Mouse (Mus musculus): ENCODE data around the gene Pex26. TPM values are rescaled to one million over a fixed set of nuclear protein-coding genes. Genes with fewer than 3 reads are reported as not detected.

The Pex26 gene
- polyA plus RNA-seq, 1 experiment from 2014 or later, result 6.6 TPM

DNA sequence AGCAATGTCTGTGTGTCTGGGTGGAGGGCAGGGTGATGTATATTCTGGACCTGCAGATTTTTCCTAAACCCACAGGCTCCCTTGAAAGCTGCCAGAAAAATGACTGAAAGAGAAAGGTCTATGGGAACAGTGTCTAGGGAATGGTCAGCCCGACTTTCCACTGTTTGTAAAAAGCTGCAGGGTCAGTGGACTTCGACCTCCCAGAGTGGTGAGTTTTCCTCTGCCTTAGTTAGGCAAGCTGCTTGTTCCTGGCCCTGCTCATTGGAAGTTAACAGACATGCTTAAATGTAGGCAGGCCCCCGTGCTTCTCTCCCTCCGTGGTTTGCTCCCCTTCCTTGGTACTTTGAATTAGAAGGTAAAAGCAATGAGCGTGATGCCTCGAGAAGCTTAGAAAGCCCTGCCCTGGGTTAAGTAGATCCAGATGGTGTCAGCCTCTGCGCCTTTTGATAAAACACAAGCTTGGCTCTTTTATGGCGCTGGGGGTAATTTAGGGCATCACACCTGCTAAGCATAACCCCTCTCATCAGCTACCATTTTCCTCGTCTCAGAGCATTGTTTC lies 14.4 kb downstream of the Pex26 start:
- Histone ChIP-seq H3K9me3 (no peaks in the 10 kb centered on the region), H3K4me1 (peaks cover 18% of the 10 kb centered on the region), H3K36me3 (peaks cover 4% of the 10 kb centered on the region; the same call in 1 of the 2 replicates), H3K27me3 (ENCODE audit: insufficient read depth, poor library complexity, severe bottlenecking) (peaks cover 7% of the 10 kb centered on the region; the same call in 1 of the 2 replicates), H3K4me3 (no peak overlapping the region), H3K27ac (no peak overlapping the region)
- 52% methylated on average over 9 of the region's 9 CpGs for WGBS
- DNase-seq (ENCODE audit: low spot score), result no peak

DNA sequence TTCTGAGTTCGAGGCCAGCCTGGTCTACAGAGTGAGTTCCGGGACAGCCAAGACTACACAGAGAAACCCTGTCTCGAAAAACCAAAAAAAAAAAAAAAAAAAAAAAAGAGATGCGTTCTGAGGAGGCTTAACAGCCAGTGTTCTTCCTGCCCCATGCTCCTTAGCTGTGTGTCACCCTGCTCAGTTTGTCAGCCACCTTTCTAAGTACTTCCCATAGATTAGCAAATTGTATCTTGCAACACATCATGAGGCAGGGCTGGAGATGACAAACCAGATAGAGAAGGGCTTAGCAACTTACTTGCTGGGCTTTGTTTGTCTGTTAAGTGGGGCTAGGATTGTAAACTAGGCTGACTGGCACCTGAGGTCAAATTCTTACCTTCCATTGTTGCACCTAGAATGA lies 17.0 kb downstream of the Pex26 start:
- 83% methylated on average over 4 of the region's 4 CpGs for WGBS
- Histone ChIP-seq H3K36me3 (no peaks in the 10 kb centered on the region), H3K4me1 (no peaks in the 10 kb centered on the region), H3K27ac (no peak overlapping the region), H3K9me3 (no peaks in the 10 kb centered on the region), H3K27me3 (ENCODE audit: insufficient read depth, poor library complexity, severe bottlenecking) (0 out of 2 replicates have a peak, but pooled peaks cover 4% of the 10 kb centered on the region), H3K4me3 (no peak overlapping the region)
- DNase-seq (ENCODE audit: low spot score), result no peak

DNA sequence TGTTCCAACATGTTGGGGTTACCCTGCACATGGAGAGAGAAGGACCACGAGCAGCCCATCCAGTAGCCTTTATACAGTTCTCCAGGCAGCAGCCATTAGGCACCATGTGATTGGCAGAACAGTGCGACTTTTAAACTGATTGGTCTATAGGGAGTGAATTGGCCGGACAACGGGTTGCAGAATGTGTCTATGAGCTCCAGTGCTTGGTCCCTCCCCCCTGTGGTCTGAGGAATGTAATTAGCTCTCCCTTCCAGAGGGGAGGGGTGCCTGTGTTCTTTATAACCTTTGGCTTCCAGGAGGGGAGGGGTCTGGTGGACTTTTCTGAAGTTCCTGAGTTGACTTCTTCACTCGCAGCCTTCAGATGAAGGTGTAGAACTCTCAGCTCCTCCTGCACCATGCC lies 18.6 kb downstream of the Pex26 start:
- no peak overlapping the region for H3K27ac ChIP-seq
- WGBS, result 78% methylated on average over 5 of the region's 5 CpGs
- no peaks in the 10 kb centered on the region for H3K9me3 ChIP-seq
- no peaks in the 10 kb centered on the region for H3K36me3 ChIP-seq
- no peak overlapping the region for H3K4me3 ChIP-seq
- H3K4me1 ChIP-seq, result no peaks in the 10 kb centered on the region
- DNase-seq (ENCODE audit: low spot score), result no peak
- 0 out of 2 replicates have a peak, but pooled peaks cover 4% of the 10 kb centered on the region for H3K27me3 ChIP-seq (ENCODE audit: insufficient read depth, poor library complexity, severe bottlenecking)

GRCm38 (mm10) chr6:121206481-121206880 lies 23.0 kb downstream of the Pex26 start:
- H3K27ac ChIP-seq, result no peak overlapping the region
- no peak overlapping the region for H3K4me3 ChIP-seq
- no peaks in the 10 kb centered on the region for H3K9me3 ChIP-seq
- 75% methylated on average over 5 of the region's 5 CpGs for WGBS
- peak; percentile 59 for DNase-seq (ENCODE audit: low spot score)
- H3K36me3 ChIP-seq, result no peaks in the 10 kb centered on the region
- peaks cover 28% of the 10 kb centered on the region for H3K27me3 ChIP-seq (ENCODE audit: insufficient read depth, poor library complexity, severe bottlenecking)
- H3K4me1 ChIP-seq, result peaks cover 14% of the 10 kb centered on the region

DNA sequence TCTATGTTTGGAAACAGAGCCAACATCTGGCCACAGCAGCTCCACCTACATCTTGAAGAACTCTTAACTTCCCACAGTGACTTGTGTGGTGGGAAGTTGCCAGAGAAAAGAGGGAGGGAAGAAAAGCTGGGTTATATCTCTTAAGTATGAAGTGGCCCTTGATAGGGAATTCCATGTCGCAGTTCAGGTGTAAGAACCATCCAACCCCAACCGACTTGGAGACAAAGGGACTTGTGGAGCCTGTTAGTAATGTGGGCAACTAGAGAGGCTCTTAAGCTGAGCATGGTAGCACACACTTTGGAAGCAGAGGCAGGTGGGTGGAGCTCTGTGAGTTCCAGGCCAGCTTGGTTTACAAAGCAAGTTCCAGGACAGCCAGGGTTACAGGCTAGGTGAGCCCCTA lies 26.1 kb downstream of the Pex26 start:
- no peaks in the 10 kb centered on the region for H3K9me3 ChIP-seq
- WGBS, result 74% methylated on average over 2 of the region's 2 CpGs
- H3K36me3 ChIP-seq, result no peaks in the 10 kb centered on the region
- peaks cover 19% of the 10 kb centered on the region for H3K4me1 ChIP-seq
- no peak overlapping the region for H3K4me3 ChIP-seq
- no peak for DNase-seq (ENCODE audit: low spot score)
- no peak overlapping the region for H3K27ac ChIP-seq
- peaks cover 42% of the 10 kb centered on the region for H3K27me3 ChIP-seq (ENCODE audit: insufficient read depth, poor library complexity, severe bottlenecking)

- 6% methylated on average over 30 of the region's 30 CpGs for WGBS
- Histone ChIP-seq H3K4me1 (peaks cover 26% of the 10 kb centered on the region), H3K27ac (no peak within 1 kb of the TSS), H3K27me3 (ENCODE audit: insufficient read depth, poor library complexity, severe bottlenecking) (peaks cover 42% of the 10 kb centered on the region), H3K36me3 (no peaks in the 10 kb centered on the region), H3K9me3 (no peaks in the 10 kb centered on the region), H3K4me3 (peak within 1 kb of the TSS; percentile 58)
- no peak for DNase-seq (ENCODE audit: low spot score)
These were observed 26.9 kb downstream of the Pex26 start, which contains the start of gene Tuba8 for GRCm38 (mm10) chr6:121210149-121210925. Gene Tuba8 (plus strand): TSS chr6:121210696.

- no peaks in the 10 kb centered on the region for H3K36me3 ChIP-seq
- H3K4me3 ChIP-seq, result peak overlapping the region; percentile 58
- H3K27ac ChIP-seq, result no peak overlapping the region
- 3% methylated on average over 12 of the region's 12 CpGs for WGBS
- peaks cover 42% of the 10 kb centered on the region for H3K27me3 ChIP-seq (ENCODE audit: insufficient read depth, poor library complexity, severe bottlenecking)
- H3K9me3 ChIP-seq, result no peaks in the 10 kb centered on the region
- no peak for DNase-seq (ENCODE audit: low spot score)
- H3K4me1 ChIP-seq, result peaks cover 26% of the 10 kb centered on the region
These were observed 27.4 kb downstream of the Pex26 start for GRCm38 (mm10) chr6:121210926-121211289.

- H3K27me3 ChIP-seq (ENCODE audit: insufficient read depth, poor library complexity, severe bottlenecking), result peaks cover 42% of the 10 kb centered on the region
- WGBS, result 10% methylated on average over 5 of the region's 5 CpGs
- no peak for DNase-seq (ENCODE audit: low spot score)
- no peaks in the 10 kb centered on the region for H3K9me3 ChIP-seq
- peaks cover 26% of the 10 kb centered on the region for H3K4me1 ChIP-seq
- no peaks in the 10 kb centered on the region for H3K36me3 ChIP-seq
- H3K4me3 ChIP-seq, result peak overlapping the region; percentile 58
- H3K27ac ChIP-seq, result no peak overlapping the region
These were observed 28.3 kb downstream of the Pex26 start for GRCm38 (mm10) chr6:121211743-121212142.

DNA sequence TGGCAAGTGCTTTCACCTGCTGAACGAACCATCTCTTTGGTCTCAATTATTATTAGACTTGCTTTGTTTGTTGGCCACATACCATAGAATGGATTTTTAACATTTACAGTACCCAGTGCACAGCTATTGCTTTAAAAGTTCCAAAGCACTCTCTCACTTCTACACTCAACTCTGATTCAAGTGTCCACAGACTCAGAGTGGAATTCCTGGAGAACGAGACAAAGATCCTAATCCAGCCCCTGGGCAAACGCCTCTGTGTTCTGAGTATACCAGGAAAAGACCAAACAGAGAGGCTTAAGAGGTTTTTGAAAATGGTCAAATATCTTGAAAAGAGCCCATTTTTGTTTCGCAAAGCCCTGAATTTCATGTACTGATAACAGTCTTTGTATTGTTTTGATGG lies 29.5 kb downstream of the Pex26 start:
- no peak overlapping the region for H3K27ac ChIP-seq
- H3K27me3 ChIP-seq (ENCODE audit: insufficient read depth, poor library complexity, severe bottlenecking), result peaks cover 42% of the 10 kb centered on the region
- H3K36me3 ChIP-seq, result no peaks in the 10 kb centered on the region
- no peak for DNase-seq (ENCODE audit: low spot score)
- H3K4me1 ChIP-seq, result peaks cover 26% of the 10 kb centered on the region
- no peaks in the 10 kb centered on the region for H3K9me3 ChIP-seq
- H3K4me3 ChIP-seq, result no peak overlapping the region
- 64% methylated on average over 4 of the region's 4 CpGs for WGBS

DNA sequence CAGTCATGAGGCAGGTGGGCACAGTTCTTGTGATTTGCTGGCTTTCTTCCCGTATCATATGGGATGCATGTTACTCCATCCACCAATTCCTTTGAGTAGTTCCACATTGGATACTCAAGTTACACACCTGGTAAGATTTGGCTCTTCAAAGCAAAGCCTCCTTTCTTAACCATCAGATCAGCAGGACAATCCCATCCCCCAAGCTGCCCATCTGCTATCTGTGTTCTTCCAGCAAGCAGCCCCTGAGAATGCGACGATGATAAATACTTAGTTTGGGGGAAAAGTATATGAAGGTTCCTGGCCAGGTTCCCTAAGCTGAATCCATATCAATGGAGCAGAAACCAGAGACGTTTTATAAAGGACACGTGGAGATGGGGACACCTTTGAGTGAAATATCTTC lies 30.8 kb downstream of the Pex26 start:
- DNase-seq (ENCODE audit: low spot score), result no peak
- H3K27me3 ChIP-seq (ENCODE audit: insufficient read depth, poor library complexity, severe bottlenecking), result peaks cover 40% of the 10 kb centered on the region
- H3K4me1 ChIP-seq, result peaks cover 29% of the 10 kb centered on the region
- WGBS, result 76% methylated on average over 5 of the region's 5 CpGs
- no peak overlapping the region for H3K27ac ChIP-seq
- no peaks in the 10 kb centered on the region for H3K9me3 ChIP-seq
- no peaks in the 10 kb centered on the region for H3K36me3 ChIP-seq
- no peak overlapping the region for H3K4me3 ChIP-seq

- DNase-seq (ENCODE audit: low spot score), result no peak
- Histone ChIP-seq H3K36me3 (no peaks in the 10 kb centered on the region), H3K27ac (no peak overlapping the region), H3K4me3 (no peak overlapping the region), H3K9me3 (no peaks in the 10 kb centered on the region), H3K4me1 (peaks cover 33% of the 10 kb centered on the region), H3K27me3 (ENCODE audit: insufficient read depth, poor library complexity, severe bottlenecking) (peaks cover 34% of the 10 kb centered on the region)
- WGBS, result 75% methylated on average over 8 of the region's 8 CpGs
These were observed 31.3 kb downstream of the Pex26 start for GRCm38 (mm10) chr6:121214667-121215330.

DNA sequence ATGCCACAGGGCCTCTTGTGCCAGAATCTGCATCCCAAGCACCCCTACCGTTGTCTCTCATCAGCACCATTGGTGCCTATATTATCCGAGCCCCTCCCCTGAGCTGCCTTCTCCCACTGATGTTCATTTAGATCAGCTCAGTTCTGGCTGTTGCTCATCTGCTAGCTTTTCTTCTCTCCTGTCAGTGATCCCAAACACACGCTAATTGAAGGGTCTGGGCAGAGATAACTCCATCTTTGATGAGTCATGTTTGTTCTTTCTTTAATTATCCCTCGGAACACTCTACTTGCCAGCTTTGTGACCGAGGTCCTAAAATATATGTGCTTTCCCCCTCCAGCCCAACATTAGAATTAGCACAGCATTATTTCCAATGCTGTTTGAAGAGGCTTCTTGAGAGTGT lies 31.9 kb downstream of the Pex26 start:
- H3K4me1 ChIP-seq, result peaks cover 33% of the 10 kb centered on the region
- H3K36me3 ChIP-seq, result no peaks in the 10 kb centered on the region
- no peak overlapping the region for H3K4me3 ChIP-seq
- H3K9me3 ChIP-seq, result no peaks in the 10 kb centered on the region
- peaks cover 29% of the 10 kb centered on the region for H3K27me3 ChIP-seq (ENCODE audit: insufficient read depth, poor library complexity, severe bottlenecking)
- no peak for DNase-seq (ENCODE audit: low spot score)
- WGBS, result 61% methylated on average over 5 of the region's 5 CpGs
- H3K27ac ChIP-seq, result no peak overlapping the region

- DNase-seq (ENCODE audit: low spot score), result no peak
- H3K9me3 ChIP-seq, result no peaks in the 10 kb centered on the region
- H3K4me3 ChIP-seq, result no peak overlapping the region
- peaks cover 23% of the 10 kb centered on the region for H3K27me3 ChIP-seq (ENCODE audit: insufficient read depth, poor library complexity, severe bottlenecking)
- no peaks in the 10 kb centered on the region for H3K36me3 ChIP-seq
- peaks cover 27% of the 10 kb centered on the region for H3K4me1 ChIP-seq
- no peak overlapping the region for H3K27ac ChIP-seq
- 77% methylated on average over 6 of the region's 6 CpGs for WGBS
These were observed 32.4 kb downstream of the Pex26 start for GRCm38 (mm10) chr6:121215896-121216295.
